8 mouse cellular contexts compared by ENCODE assay signal in genomic region chr14:26533267-26533666, GRCm38 (mm10). TPM values are rescaled to one million over a fixed set of nuclear protein-coding genes. Genes with fewer than 3 reads are reported as not detected.
A peak's percentile ranks its signal among the peaks of the same experiment; 100 is the strongest.
DNase-seq lines count a peak whose midpoint lies in the region; ATAC-seq and TF ChIP-seq lines count a peak whose summit lies in the region.

No protein-coding gene starts in this region.

- peak overlapping the region; percentile 91 for H3K9ac ChIP-seq in forebrain, embryonic 14.5 days (ENCODE audit: low read length)
- H3K9ac ChIP-seq in limb, embryonic 14.5 days (ENCODE audit: low read depth, low read length, severe bottlenecking), result peak overlapping the region; percentile 90
- H3K9ac ChIP-seq in neural tube, embryonic 15.5 days (replicated peaks), result peak overlapping the region; percentile 92

- no peak for TF ChIP-seq CTCF in kidney, adult 2 months (conservative IDR thresholded peaks at IDR 0.05; ENCODE audit: insufficient read depth, insufficient read length, low read depth, low read length)
- TF ChIP-seq CTCF in bone marrow macrophage, adult 2 months (IDR thresholded peaks at IDR 0.05; ENCODE audit: low read depth, low read length), result no peak

- H3K27ac ChIP-seq in kidney, adult 2 months (ENCODE audit: insufficient read depth, low read depth, low read length), result peak overlapping the region; percentile 3; the same call in 1 of the 2 replicates
- no peak overlapping the region for H3K27ac ChIP-seq in bone marrow macrophage, adult 2 months (ENCODE audit: insufficient read depth, low read depth, low read length)
- no peak overlapping the region for H3K27ac ChIP-seq in forebrain, embryonic 14.5 days (ENCODE audit: low read depth, low read length)
- H3K27ac ChIP-seq in limb, embryonic 14.5 days (replicated peaks; ENCODE audit: low read depth, low read length), result no peak overlapping the region
- no peak overlapping the region for H3K27ac ChIP-seq in neural tube, embryonic 15.5 days (replicated peaks)

- H3K27me3 ChIP-seq in kidney, adult 2 months (replicated peaks; ENCODE audit: control insufficient read depth, insufficient read depth, low read length), result no peaks in the 10 kb centered on the region
- no peaks in the 10 kb centered on the region for H3K27me3 ChIP-seq in forebrain, embryonic 14.5 days (replicated peaks; ENCODE audit: control insufficient read depth, insufficient read depth, low read length)
- no peaks in the 10 kb centered on the region for H3K27me3 ChIP-seq in limb, embryonic 14.5 days (ENCODE audit: control insufficient read depth, insufficient read depth, low read length)
- no peaks in the 10 kb centered on the region for H3K27me3 ChIP-seq in neural tube, embryonic 15.5 days (replicated peaks)

- H3K9me3 ChIP-seq in forebrain, embryonic 14.5 days (replicated peaks; ENCODE audit: control insufficient read depth, low read length), result no peaks in the 10 kb centered on the region
- no peaks in the 10 kb centered on the region for H3K9me3 ChIP-seq in limb, embryonic 14.5 days (ENCODE audit: control insufficient read depth, low read length)
- H3K9me3 ChIP-seq in neural tube, embryonic 15.5 days (replicated peaks), result no peaks in the 10 kb centered on the region

- no peak for ATAC-seq in forebrain, embryonic 14.5 days
- no peak for ATAC-seq in limb, embryonic 14.5 days (ENCODE audit: low FRiP score, low read depth)
- no peak for ATAC-seq in neural tube, embryonic 15.5 days (ENCODE audit: low FRiP score)

- H3K4me2 ChIP-seq in forebrain, embryonic 14.5 days (ENCODE audit: low read length), result peak overlapping the region; percentile 90
- H3K4me2 ChIP-seq in limb, embryonic 14.5 days (replicated peaks; ENCODE audit: low read depth, low read length, severe bottlenecking), result peak overlapping the region; percentile 81
- H3K4me2 ChIP-seq in neural tube, embryonic 15.5 days, result peak overlapping the region; percentile 73

- H3K4me1 ChIP-seq in kidney, adult 2 months (ENCODE audit: control insufficient read depth, insufficient read depth, low read length), result peaks cover 31% of the 10 kb centered on the region
- peaks cover 30% of the 10 kb centered on the region for H3K4me1 ChIP-seq in bone marrow macrophage, adult 2 months (ENCODE audit: control insufficient read depth, insufficient read depth, low read length)
- peaks cover 24% of the 10 kb centered on the region for H3K4me1 ChIP-seq in forebrain, embryonic 14.5 days (ENCODE audit: control insufficient read depth, insufficient read depth, low read length)
- peaks cover 29% of the 10 kb centered on the region for H3K4me1 ChIP-seq in limb, embryonic 14.5 days (ENCODE audit: control insufficient read depth, insufficient read depth, low read length)
- peaks cover 49% of the 10 kb centered on the region for H3K4me1 ChIP-seq in neural tube, embryonic 15.5 days

- WGBS in kidney, adult 2 months, result 10% methylated on average over 19 of the region's 19 CpGs
- 25% methylated on average over 19 of the region's 19 CpGs for WGBS in forebrain, embryonic 14.5 days
- 23% methylated on average over 19 of the region's 19 CpGs for WGBS in limb, embryonic 14.5 days
- 20% methylated on average over 19 of the region's 19 CpGs for WGBS in neural tube, embryonic 15.5 days

- no peaks in the 10 kb centered on the region for H3K36me3 ChIP-seq in kidney, adult 2 months (ENCODE audit: control insufficient read depth, insufficient read depth, low read length)
- no peaks in the 10 kb centered on the region for H3K36me3 ChIP-seq in forebrain, embryonic 14.5 days (ENCODE audit: control insufficient read depth, insufficient read depth, low read length)
- no peaks in the 10 kb centered on the region for H3K36me3 ChIP-seq in limb, embryonic 14.5 days (ENCODE audit: control insufficient read depth, insufficient read depth, low read length)
- H3K36me3 ChIP-seq in neural tube, embryonic 15.5 days, result no peaks in the 10 kb centered on the region

- peak overlapping the region; percentile 70 for H3K4me3 ChIP-seq in kidney, adult 2 months (ENCODE audit: insufficient read depth, low read depth, low read length)
- H3K4me3 ChIP-seq in bone marrow macrophage, adult 2 months (ENCODE audit: insufficient read depth, low read length), result peak overlapping the region; percentile 90
- H3K4me3 ChIP-seq in forebrain, embryonic 14.5 days (ENCODE audit: low read depth, low read length), result peak overlapping the region; percentile 95
- H3K4me3 ChIP-seq in limb, embryonic 14.5 days (replicated peaks; ENCODE audit: low read length), result peak overlapping the region; percentile 95
- H3K4me3 ChIP-seq in neural tube, embryonic 15.5 days (replicated peaks), result peak overlapping the region; percentile 94

- DNase-seq in kidney, adult 2 months, result peak; percentile 30
- DNase-seq in kidney, adult 9 months, result no peak
- no peak for DNase-seq in forebrain, embryonic 14.5 days (ENCODE audit: low spot score)
- no peak for DNase-seq in limb, embryonic 14.5 days (ENCODE audit: low spot score)
- no peak for DNase-seq in frontal cortex, postnatal 25 days (ENCODE audit: low spot score in 2 of 2)
- no peak for DNase-seq in urinary bladder, adult 2 months (ENCODE audit: low spot score)

- TF ChIP-seq POLR2A in kidney, adult 2 months (IDR thresholded peaks at IDR 0.05; ENCODE audit: low read depth, low read length), result no peak
- no peak for TF ChIP-seq POLR2A in bone marrow macrophage, adult 2 months (IDR thresholded peaks at IDR 0.05; ENCODE audit: borderline replicate concordance, low read depth, low read length)
- no peak for TF ChIP-seq POLR2A in limb, embryonic 14.5 days (IDR thresholded peaks at IDR 0.05; ENCODE audit: borderline replicate concordance, extremely low read depth, insufficient read depth, insufficient read length)

RNA-seq across cellular contexts. Expression of gene Slmap, which starts 1.5 kb away (rescaled TPM):
- polyA plus RNA-seq in kidney, adult 2 months (2012; rRNA removed), result 19.3 and 20.0 TPM in 2 replicates
- polyA plus RNA-seq in bone marrow macrophage, adult 2 months (2012; ENCODE audit: insufficient read depth, insufficient read length, missing spikeins), result 70.1 and 78.0 TPM in 2 replicates
- 11.7 and 15.8 TPM in 2 replicates for polyA plus RNA-seq in forebrain, embryonic 14.5 days (2014; fragmentation: Nextera tagmentation; extraction: Ambion mirVana)
- 24.8 and 27.0 TPM in 2 replicates for polyA plus RNA-seq in limb, embryonic 14.5 days (2012; rRNA removed)
- 25.4 and 26.5 TPM in 2 replicates for polyA plus RNA-seq in limb, embryonic 14.5 days (2014; fragmentation: Nextera tagmentation; extraction: Ambion mirVana)
- 13.4 and 14.8 TPM in 2 replicates for polyA plus RNA-seq in neural tube, embryonic 15.5 days (2015; fragmentation: Nextera tagmentation; extraction: Ambion mirVana)
- polyA plus RNA-seq in urinary bladder, adult 2 months (2012; rRNA removed), result 261 and 300 TPM in 2 replicates

RNA-seq across cellular contexts. Expression of gene Dennd6a, which starts 40.4 kb away (rescaled TPM):
- 11.5 and 12.0 TPM in 2 replicates for polyA plus RNA-seq in kidney, adult 2 months (2012; rRNA removed)
- 44.3 and 50.2 TPM in 2 replicates for polyA plus RNA-seq in bone marrow macrophage, adult 2 months (2012; ENCODE audit: insufficient read depth, insufficient read length, missing spikeins)
- polyA plus RNA-seq in forebrain, embryonic 14.5 days (2014; fragmentation: Nextera tagmentation; extraction: Ambion mirVana), result 18.2 and 20.5 TPM in 2 replicates
- 19.2 and 19.4 TPM in 2 replicates for polyA plus RNA-seq in limb, embryonic 14.5 days (2012; rRNA removed)
- polyA plus RNA-seq in limb, embryonic 14.5 days (2014; fragmentation: Nextera tagmentation; extraction: Ambion mirVana), result 28.6 and 28.7 TPM in 2 replicates
- 17.1 and 21.0 TPM in 2 replicates for polyA plus RNA-seq in neural tube, embryonic 15.5 days (2015; fragmentation: Nextera tagmentation; extraction: Ambion mirVana)
- 21.1 and 23.1 TPM in 2 replicates for polyA plus RNA-seq in urinary bladder, adult 2 months (2012; rRNA removed)
